Mouse (Mus musculus) embryonic stem cell, embryonic (primary cell): Measurements from ENCODE around the gene Ddx19a.

Experiments
- CTCF ChIA-PET, 4 experiments: fragments of 300-600 bp in 2 of 4; fragments of 350-600 bp in 2 of 4; sonication (Branson Sonifier 250); formaldehyde crosslinking; loops; one replicate each; lab custom pipeline; 2022; ENCODE audit warnings: inconsistent platforms in 2 of 4; lab: Charles Lee
- POLR2A ChIA-PET, 4 experiments: fragments of 300-600 bp in 2 of 4; fragments of 350-600 bp in 2 of 4; sonication (Branson Sonifier 250); formaldehyde crosslinking; loops; one replicate each; lab custom pipeline; 2022; ENCODE audit warnings: antibody characterized with exemption in 4 of 4, inconsistent platforms in 1 of 4; lab: Charles Lee

The Ddx19a gene

GRCm38 (mm10) chr8:110997547-110998531 lies at the start of gene Ddx19a:
Ddx19a (minus strand) TSS chr8:110997800.
- CTCF ChIA-PET, result interaction anchor here (0.6 to 1.2 kb wide), 6 partner anchors 34 to 537 kb away, joined by 3 to 4 read pairs (median 3); partner anchors contain the start of genes Ddx19b (in 1 of the 4) and Exosc6 (in 1 of the 4)

GRCm38 (mm10) chr8:111044003-111044734 lies 46.6 kb upstream of the Ddx19a start:
- ChIA-PET POLR2A (interaction anchor here in 3 of 4 experiments (0.5 to 26.4 kb wide), 18 partner anchors 5 to 237 kb away, joined by 3 to 766 read pairs (median 4); partner anchors contain the start of genes Exosc6 (in 3 of the 3), Aars (in 2 of the 3) and Ddx19b (in 2 of the 3)), CTCF (interaction anchor here (0.5 to 2.5 kb wide), 8 partner anchors 10 to 295 kb away, joined by 3 to 8 read pairs (median 4); partner anchors contain the start of genes Aars (in 1 of the 4) and Exosc6 (in 1 of the 4))

More at GRCm38 (mm10) chr8:110997547-110998531, at the start of gene Ddx19a:
- POLR2A ChIA-PET, result interaction anchor here (0.5 to 5.2 kb wide), 54 partner anchors 9 to 934 kb away, joined by 3 to 34 read pairs (median 4); partner anchors contain the start of genes Ddx19b (in 3 of the 4), Cog4 (in 2 of the 4), Exosc6 (in 2 of the 4) and Sf3b3 (in 2 of the 4)

GRCm38 (mm10) chr8:111042546-111042945 lies 44.9 kb upstream of the Ddx19a start:
- POLR2A ChIA-PET, result interaction anchor here (0.9 to 26.4 kb wide), 12 partner anchors 4 to 228 kb away, joined by 3 to 766 read pairs (median 7); partner anchors contain the start of genes Exosc6 (in 4 of the 4), Ddx19b (in 3 of the 4), Aars (in 2 of the 4) and Cog4 (in 1 of the 4)
- CTCF ChIA-PET, result interaction anchor here in 3 of 4 experiments (0.6 to 2.5 kb wide), 5 partner anchors 9 to 15 kb away, joined by 3 to 8 read pairs (median 4); partner anchors contain the start of gene Exosc6 (in 2 of the 3)

GRCm38 (mm10) chr8:111036591-111036990 lies 39.0 kb upstream of the Ddx19a start:
- ChIA-PET POLR2A (interaction anchor here (0.6 to 26.3 kb wide), 16 partner anchors 9 to 261 kb away, joined by 3 to 766 read pairs (median 6); partner anchors contain the start of genes Exosc6 (in 3 of the 4), Cog4 (in 1 of the 4), Pdpr (in 1 of the 4) and Sf3b3 (in 1 of the 4)), CTCF (interaction anchor here in 1 of 4 experiments (2.1 kb wide), 1 partner anchor 20 kb away, joined by 8 read pairs; the partner anchor contains the start of gene Exosc6)

GRCm38 (mm10) chr8:111034276-111034675 lies 36.7 kb upstream of the Ddx19a start:
- CTCF ChIA-PET, result interaction anchor here in 3 of 4 experiments (0.8 to 2.5 kb wide), 4 partner anchors 9 to 22 kb away, joined by 3 to 13 read pairs (median 6); partner anchors contain the start of gene Exosc6 (in 2 of the 3)
- POLR2A ChIA-PET, result interaction anchor here (0.6 to 26.3 kb wide), 106 partner anchors 9 to 614 kb away, joined by 3 to 766 read pairs (median 5); partner anchors contain the start of genes Ddx19a (in 4 of the 4), Exosc6 (in 4 of the 4), Cog4 (in 3 of the 4) and Rfwd3 (in 3 of the 4)

- POLR2A ChIA-PET, result interaction anchor here (0.5 to 26.3 kb wide), 150 partner anchors 8 to 987 kb away, joined by 3 to 766 read pairs (median 4); partner anchors contain the start of genes Ddx19a (in 4 of the 4), Exosc6 (in 4 of the 4), Cog4 (in 3 of the 4) and Rfwd3 (in 3 of the 4)
- CTCF ChIA-PET, result interaction anchor here (0.6 to 2.5 kb wide), 6 partner anchors 9 to 114 kb away, joined by 3 to 13 read pairs (median 4); partner anchors contain the start of genes Exosc6 (in 2 of the 4) and St3gal2 (in 1 of the 4)
These were observed 36.0 kb upstream of the Ddx19a start for GRCm38 (mm10) chr8:111033482-111034215.

GRCm38 (mm10) chr8:111032916-111033315 lies 35.3 kb upstream of the Ddx19a start, which contains the start of gene Aars:
Aars (plus strand) TSS chr8:111033144.
- POLR2A ChIA-PET, result interaction anchor here (0.5 to 26.3 kb wide), 119 partner anchors 8 to 988 kb away, joined by 3 to 766 read pairs (median 5); partner anchors contain the start of genes Exosc6 (in 4 of the 4), Cog4 (in 3 of the 4), Ddx19a (in 3 of the 4) and Sf3b3 (in 3 of the 4)
- CTCF ChIA-PET, result interaction anchor here in 3 of 4 experiments (1.4 to 2.5 kb wide), 3 partner anchors 12 to 23 kb away, joined by 3 to 13 read pairs (median 8); partner anchors contain the start of gene Exosc6 (in 2 of the 3)

- ChIA-PET POLR2A (interaction anchor here (0.6 to 26.3 kb wide), 46 partner anchors 11 to 717 kb away, joined by 3 to 766 read pairs (median 4); partner anchors contain the start of genes Ddx19a (in 3 of the 4), Exosc6 (in 3 of the 4), Sf3b3 (in 3 of the 4) and Cog4 (in 2 of the 4)), CTCF (interaction anchor here in 2 of 4 experiments (0.6 to 1.1 kb wide), 6 partner anchors 17 to 402 kb away, joined by 3 to 6 read pairs (median 3); partner anchors contain the start of genes Ddx19a (in 1 of the 2) and Rfwd3 (in 1 of the 2))
These were observed 34.0 kb upstream of the Ddx19a start, which contains the start of gene Ddx19b for GRCm38 (mm10) chr8:111031572-111031971. Ddx19b (minus strand) TSS chr8:111031751.

- POLR2A ChIA-PET, result interaction anchor here in 3 of 4 experiments (0.7 to 26.3 kb wide), 9 partner anchors 9 to 184 kb away, joined by 3 to 766 read pairs (median 7); partner anchors contain the start of genes Exosc6 (in 2 of the 3), Cog4 (in 1 of the 3) and Sf3b3 (in 1 of the 3)
- CTCF ChIA-PET, result no interaction called here
These were observed 32.4 kb upstream of the Ddx19a start for GRCm38 (mm10) chr8:111030045-111030444.

- ChIA-PET CTCF (no interaction called here), POLR2A (interaction anchor here in 2 of 4 experiments (0.7 to 26.3 kb wide), 7 partner anchors 9 to 182 kb away, joined by 3 to 766 read pairs (median 6); partner anchors contain the start of gene Exosc6 (in 2 of the 2))
These were observed 32.0 kb upstream of the Ddx19a start for GRCm38 (mm10) chr8:111029589-111029988.

GRCm38 (mm10) chr8:111027391-111027937 lies 29.9 kb upstream of the Ddx19a start:
- ChIA-PET POLR2A (interaction anchor here (0.5 to 26.3 kb wide), 27 partner anchors 8 to 273 kb away, joined by 3 to 766 read pairs (median 4); partner anchors contain the start of genes Exosc6 (in 3 of the 4), Ddx19a (in 2 of the 4), Il34 (in 1 of the 4) and Rfwd3 (in 1 of the 4)), CTCF (interaction anchor here in 3 of 4 experiments (0.6 to 1.1 kb wide), 5 partner anchors 15 to 141 kb away, joined by 3 to 8 read pairs (median 4); partner anchors contain the start of gene Exosc6 (in 1 of the 3))

GRCm38 (mm10) chr8:111026609-111027008 lies 29.0 kb upstream of the Ddx19a start:
- POLR2A ChIA-PET, result interaction anchor here (0.7 to 26.3 kb wide), 11 partner anchors 9 to 179 kb away, joined by 3 to 766 read pairs (median 7); partner anchors contain the start of genes Exosc6 (in 2 of the 4) and Ddx19a (in 1 of the 4)
- CTCF ChIA-PET, result interaction anchor here in 1 of 4 experiments (0.7 kb wide), 1 partner anchor 16 kb away, joined by 8 read pairs; no protein-coding TSS in a partner anchor

GRCm38 (mm10) chr8:111010230-111010991 lies 12.8 kb upstream of the Ddx19a start:
- ChIA-PET POLR2A (interaction anchor here in 2 of 4 experiments (0.6 to 4.7 kb wide), 6 partner anchors 22 to 1181 kb away, joined by 3 to 24 read pairs (median 3); partner anchors contain the start of genes Aars (in 1 of the 2) and Ddx19b (in 1 of the 2)), CTCF (interaction anchor here in 1 of 4 experiments (0.8 kb wide), 1 partner anchor 261 kb away, joined by 3 read pairs; no protein-coding TSS in a partner anchor)
